Mouse (Mus musculus): Measurements from ENCODE around the gene AB124611.

DNA sequence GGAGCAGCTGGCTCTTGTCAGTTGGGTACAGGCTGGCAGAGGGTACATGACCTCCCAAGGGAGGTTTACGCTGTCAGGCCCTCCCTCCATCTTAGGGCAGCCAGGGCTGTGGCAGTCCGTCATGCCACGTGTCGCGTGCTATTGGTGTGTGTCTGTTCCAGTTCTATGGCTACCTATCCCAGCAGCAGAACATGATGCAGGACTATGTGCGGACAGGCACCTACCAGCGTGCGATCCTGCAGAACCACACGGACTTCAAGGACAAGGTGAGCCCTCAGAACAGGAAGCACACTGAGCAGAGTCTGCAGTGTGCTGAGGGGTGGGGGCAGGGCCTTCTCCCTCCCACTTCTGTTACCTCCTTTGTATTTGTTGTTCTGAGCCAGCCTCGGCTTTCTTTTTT lies 49.3 kb downstream of the AB124611 start:
- TF ChIP-seq CTCF (IDR thresholded peaks at IDR 0.05; ENCODE audit: extremely low read depth, insufficient read depth, insufficient read length, insufficient replicate concordance) (no peak), POLR2A (IDR thresholded peaks at IDR 0.05; ENCODE audit: low read depth, low read length) (no peak)
